Mouse (Mus musculus) bone marrow macrophage, adult 2 months (primary cell): ENCODE data around the gene Camkk1. TPM values are rescaled to one million over a fixed set of nuclear protein-coding genes. Genes with fewer than 3 reads are reported as not detected.
A peak's percentile ranks its signal among the peaks of the same experiment; 100 is the strongest.

ENCODE experiments used
- H3K27ac ChIP-seq: 2 replicates; pipeline ENCODE4 v1.5.1; 2012; ENCODE audit warnings: low read depth, low read length; ENCODE audit not compliant: insufficient read depth
- H3K4me1 ChIP-seq: 2 replicates; pipeline ENCODE4 v1.6.1; 2012; ENCODE audit warnings: low read length; ENCODE audit not compliant: control insufficient read depth, insufficient read depth
- H3K4me3 ChIP-seq: 2 replicates; pipeline ENCODE4 v1.5.1; 2012; ENCODE audit warnings: mild to moderate bottlenecking, low read length, moderate library complexity; ENCODE audit not compliant: insufficient read depth
- CTCF ChIP-seq: IDR thresholded peaks from 2 replicates; pipeline ENCODE4 v1.5.1; 2012; ENCODE audit warnings: low read depth, mild to moderate bottlenecking, low read length, moderate library complexity
- POLR2A ChIP-seq: IDR thresholded peaks from 2 replicates; pipeline ENCODE4 v1.6.1; 2012; ENCODE audit warnings: mild to moderate bottlenecking, low read depth, low read length, borderline replicate concordance
- polyA plus RNA-seq: library from polyadenylated mRNA; stranded (reverse); fragments of >200 nt; gene quantifications from 2 replicates; pipeline ENCODE4 v1.2.4, GENCODE M21; 2012; ENCODE audit not compliant: missing spikeins, insufficient read depth, insufficient read length

Camkk1 gene
- polyA plus RNA-seq, 1 experiment = not detected

DNA sequence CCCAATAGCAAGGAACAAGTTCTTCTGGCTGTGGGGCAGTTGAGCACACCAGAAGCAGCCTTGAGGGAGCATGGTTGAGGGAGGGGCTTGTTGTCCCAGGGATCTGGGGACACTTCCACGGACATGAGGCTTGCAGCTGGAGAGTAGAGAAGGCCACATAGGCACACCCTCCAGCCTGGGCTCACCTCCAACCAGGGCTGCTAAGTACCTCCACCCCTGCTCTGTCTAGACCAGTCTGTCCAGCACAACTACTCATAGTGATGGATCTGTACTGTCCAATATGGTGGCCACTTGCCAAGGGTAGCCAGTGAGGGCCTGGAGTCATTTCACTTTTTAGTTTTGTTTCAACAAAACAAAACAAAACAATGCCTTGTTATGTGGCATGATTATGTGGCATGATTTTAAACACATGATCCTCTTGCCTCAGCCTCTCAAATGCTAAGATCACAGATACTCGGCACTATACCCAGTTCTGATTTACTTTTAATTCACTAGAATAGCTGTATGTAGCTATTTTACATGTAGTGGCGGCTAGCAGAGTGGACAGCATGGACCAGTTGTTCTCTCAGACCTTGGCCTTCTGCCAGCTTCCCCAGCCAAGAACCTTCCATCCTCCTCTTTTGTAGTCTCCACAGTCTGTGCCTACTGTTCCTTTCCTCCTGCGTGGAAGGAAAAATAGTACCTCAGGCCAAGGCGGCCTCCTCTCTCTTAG lies 3.3 kb upstream of the Camkk1 start:
- TF ChIP-seq POLR2A = no peak
- TF ChIP-seq CTCF = no peak
- Histone ChIP-seq H3K4me1 (no peaks in the 10 kb centered on the region), H3K27ac (no peak overlapping the region), H3K4me3 (no peak overlapping the region)

DNA sequence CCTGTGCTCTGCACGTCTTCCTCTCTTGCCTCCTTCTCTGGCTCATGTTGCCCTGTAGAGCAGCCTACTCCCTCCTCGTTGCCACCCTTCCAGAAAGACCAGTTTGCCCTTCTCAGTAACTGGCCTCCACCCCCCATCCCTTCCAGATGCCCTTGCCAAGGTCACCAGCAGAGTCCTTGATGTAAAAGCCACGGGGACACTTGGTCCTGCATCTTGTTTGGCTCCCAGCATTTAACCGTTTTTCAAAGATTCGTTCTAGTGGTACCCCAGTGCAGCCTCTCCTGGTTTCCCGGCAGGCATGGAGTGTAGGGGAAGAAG lies 2.7 kb upstream of the Camkk1 start:
- no peak overlapping the region for H3K27ac ChIP-seq
- H3K4me1 ChIP-seq = no peaks in the 10 kb centered on the region
- TF ChIP-seq CTCF = no peak
- no peak for TF ChIP-seq POLR2A
- H3K4me3 ChIP-seq = no peak overlapping the region

DNA sequence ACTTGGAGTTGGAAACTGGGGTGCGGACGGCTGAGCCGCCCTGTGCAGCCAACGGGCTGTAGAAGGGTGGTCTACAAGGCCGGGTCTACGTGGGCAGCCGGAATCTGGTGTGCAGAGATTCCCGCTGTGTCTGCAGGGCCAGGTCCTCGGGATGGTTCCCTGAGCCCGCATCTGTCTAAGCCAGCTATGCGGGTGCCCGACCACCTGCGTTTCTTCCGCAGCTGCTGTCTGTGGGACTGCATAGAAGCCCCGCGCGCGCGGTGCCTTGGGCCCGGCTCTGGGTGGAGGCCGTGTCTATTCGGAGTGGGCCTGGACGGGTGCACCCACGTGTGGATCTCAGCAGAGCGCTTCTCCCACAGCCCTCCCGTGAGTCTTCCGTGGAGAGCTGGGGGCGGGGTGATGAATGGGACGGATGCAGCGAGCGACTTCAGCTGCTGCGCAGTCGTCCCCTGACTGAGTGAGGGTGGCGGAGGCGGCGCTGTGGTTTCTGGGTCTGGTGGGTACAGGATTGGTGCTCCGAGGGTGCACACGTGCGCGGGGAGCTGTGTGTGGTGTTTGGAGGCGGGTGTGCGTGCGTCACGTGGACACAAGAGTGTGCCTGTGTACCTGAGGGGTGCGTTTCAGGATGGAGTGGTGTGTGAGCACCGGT lies 463 bp downstream of the Camkk1 start:
- H3K27ac ChIP-seq = no peak overlapping the region
- peak overlapping the region; percentile 34 for H3K4me3 ChIP-seq
- peaks cover 5% of the 10 kb centered on the region for H3K4me1 ChIP-seq
- TF ChIP-seq CTCF (no peak), POLR2A (no peak)

DNA sequence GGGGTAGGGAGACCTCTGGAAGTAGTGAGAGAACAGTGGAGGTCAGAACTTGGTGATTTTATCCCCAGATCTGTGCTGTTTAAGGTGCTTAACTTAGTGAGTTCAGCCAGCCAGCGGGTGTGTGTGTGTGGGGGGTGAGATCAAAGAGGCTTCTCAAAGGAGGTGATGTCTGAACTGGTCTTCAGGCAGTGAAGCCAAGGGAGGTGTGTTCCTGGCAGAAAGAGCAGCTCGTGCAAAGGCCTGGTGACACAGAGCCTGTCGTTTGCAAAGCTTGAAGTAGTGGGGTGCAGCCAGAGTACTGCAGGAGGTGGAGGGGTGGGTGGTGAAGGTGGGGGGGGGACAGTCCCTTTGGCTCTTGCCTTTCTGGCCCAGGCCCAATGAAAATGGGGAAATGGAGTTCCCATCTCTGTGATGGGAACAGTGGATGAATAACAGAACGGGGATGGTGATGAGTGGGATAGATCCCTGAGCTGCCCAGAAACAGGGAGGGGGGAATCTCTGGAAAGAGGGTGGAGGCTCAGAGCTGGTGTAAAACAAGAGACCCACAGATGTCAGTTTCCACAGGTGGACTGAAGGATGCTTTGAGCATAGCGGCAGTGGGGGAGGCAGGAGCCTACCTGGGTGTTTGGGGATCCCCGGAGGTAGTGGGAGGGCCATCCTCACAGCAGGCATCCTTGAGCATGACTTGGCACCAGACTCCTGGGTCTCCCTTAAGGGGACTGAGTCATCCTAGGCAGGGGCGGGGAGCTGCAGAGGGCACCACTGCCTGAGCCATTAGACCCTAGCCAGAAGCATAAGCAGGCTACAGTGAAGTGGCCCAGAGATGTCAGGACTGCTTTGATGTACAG lies 2.4 kb downstream of the Camkk1 start:
- Histone ChIP-seq H3K27ac (no peak overlapping the region), H3K4me1 (peaks cover 12% of the 10 kb centered on the region), H3K4me3 (no peak overlapping the region)
- TF ChIP-seq POLR2A (no peak), CTCF (no peak)

DNA sequence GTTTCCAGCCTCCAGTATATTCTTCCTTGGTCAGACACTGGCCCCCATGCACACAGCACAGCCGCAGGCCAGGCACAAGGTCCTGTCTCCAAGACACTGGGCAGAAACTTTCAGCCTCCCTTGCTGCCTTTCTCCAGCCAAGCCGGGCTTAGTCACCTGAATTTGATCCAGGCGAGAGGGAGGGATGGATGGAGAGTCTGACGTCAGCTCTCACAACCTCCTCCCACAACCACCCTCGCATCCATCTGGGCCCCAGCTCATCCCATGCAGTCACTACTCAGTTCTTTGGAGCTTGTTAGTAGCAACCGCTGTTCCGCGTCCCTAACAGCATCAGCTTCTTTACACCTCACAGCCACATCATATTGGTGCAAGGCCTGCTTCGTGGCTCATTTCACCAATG lies 4.3 kb downstream of the Camkk1 start:
- H3K4me1 ChIP-seq = peaks cover 12% of the 10 kb centered on the region
- no peak overlapping the region for H3K27ac ChIP-seq
- no peak for TF ChIP-seq POLR2A
- no peak for TF ChIP-seq CTCF

DNA sequence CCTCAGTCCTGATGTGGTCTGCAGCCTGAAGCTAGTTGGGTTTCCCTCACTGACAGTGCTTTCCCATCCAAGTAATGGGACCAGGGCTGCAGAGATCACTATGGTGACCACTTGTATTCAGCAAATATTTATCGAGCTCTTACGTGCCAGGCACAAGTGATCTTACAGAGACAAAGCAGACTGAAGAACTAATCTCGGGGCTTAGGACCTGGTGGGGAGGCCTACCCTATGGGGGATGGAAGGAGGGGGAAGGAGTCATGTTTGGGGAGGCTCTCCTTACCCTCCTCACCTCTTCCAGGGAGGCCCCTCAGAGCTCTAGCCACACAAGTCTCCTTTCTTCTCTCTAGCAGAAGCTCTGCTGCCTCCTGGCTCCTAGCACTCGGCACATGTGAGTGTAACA lies 5.0 kb downstream of the Camkk1 start:
- TF ChIP-seq POLR2A (no peak), CTCF (no peak)
- Histone ChIP-seq H3K4me1 (peaks cover 12% of the 10 kb centered on the region), H3K4me3 (no peak overlapping the region), H3K27ac (no peak overlapping the region)

More for the DNA sequence above, 4.3 kb downstream of the Camkk1 start:
- H3K4me3 ChIP-seq = no peak overlapping the region

DNA sequence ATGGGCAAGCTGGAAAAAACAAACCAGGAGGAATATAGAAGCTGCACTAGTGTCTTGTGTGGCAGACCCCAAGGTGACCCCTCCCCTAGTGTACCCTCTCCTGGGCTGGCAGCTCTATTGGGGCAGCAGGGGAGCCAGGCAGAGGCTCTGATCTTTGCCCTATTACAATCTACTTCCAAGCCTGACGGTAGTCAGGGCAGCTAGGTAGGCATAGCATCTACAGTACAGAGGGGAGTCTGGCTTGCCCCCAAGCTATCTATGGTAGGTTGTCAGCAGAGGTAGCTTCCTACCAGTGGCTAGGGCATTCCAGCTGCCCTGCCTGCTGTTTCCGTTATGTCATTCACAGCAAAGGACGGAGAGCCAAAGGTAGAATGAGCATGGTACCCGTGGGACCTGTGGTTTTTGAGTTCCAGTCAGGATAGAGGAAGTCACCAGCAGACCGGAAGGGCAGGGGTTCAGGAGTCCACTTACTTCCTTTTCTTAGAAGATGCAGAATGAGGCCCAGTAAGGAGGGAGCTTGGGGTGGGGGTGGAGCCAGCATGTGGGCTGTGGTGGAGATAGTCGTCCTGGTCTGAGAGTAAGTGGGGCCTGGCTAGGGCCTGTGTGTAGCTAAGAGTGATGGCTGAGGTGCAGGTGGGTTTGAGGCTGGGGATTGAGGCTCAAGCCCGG lies 5.6 kb downstream of the Camkk1 start:
- no peak overlapping the region for H3K4me3 ChIP-seq
- TF ChIP-seq CTCF (no peak), POLR2A (no peak)
- H3K27ac ChIP-seq = no peak overlapping the region
- peaks cover 12% of the 10 kb centered on the region for H3K4me1 ChIP-seq

DNA sequence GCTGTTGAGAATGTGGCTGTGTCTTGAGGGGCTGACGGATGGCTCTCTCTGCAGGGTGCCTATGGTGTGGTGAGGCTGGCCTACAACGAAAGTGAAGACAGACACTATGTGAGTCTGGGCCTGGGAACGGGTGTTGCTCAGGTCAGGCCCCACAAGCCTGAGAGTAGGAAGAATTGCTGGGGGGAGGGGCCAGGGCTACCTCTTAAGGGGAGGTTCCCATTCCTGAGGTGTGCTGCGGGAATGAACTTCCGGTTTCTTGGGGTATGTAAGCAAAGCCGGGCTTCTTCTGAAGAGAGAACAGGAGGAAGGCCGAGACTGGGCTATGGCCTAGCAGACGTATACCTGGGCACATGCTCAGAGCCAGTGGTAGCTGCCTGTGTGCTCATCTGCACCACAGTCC lies 8.2 kb downstream of the Camkk1 start:
- Histone ChIP-seq H3K4me1 (peaks cover 12% of the 10 kb centered on the region), H3K4me3 (no peak overlapping the region), H3K27ac (no peak overlapping the region)
- TF ChIP-seq CTCF = no peak
- no peak for TF ChIP-seq POLR2A

DNA sequence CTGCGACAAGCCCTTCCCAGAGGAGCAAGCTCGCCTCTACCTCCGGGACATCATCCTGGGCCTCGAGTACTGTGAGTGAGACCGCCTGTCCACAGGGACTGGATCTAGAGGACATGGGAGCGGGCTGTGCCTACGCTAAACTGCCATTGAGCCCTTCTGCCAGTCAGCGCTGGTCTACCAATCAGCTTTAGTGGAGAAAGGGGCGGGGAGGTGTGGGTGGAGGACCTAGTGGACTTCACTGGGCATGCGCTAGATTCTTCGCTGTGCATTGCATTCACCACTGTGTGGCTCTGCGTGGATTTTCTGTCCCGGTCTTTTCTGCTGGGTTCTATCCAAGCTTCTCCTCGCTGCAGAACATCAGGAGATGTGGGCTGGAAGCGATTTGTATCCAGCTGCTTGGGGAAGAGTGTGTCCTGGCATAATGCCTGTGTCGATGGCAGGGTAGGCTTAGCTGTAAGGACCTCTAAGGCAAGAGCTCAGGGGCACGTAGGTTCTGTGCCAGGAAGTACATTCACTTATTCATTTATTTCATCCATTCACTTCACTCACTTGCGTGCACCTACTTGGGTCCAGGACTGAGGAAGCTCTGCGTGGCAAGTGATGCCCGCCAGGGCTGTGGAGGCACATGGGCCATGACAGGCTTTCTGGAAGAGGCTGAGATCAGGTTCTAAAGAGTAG lies 12.2 kb downstream of the Camkk1 start:
- TF ChIP-seq CTCF (no peak), POLR2A (no peak)
- Histone ChIP-seq H3K27ac (no peak overlapping the region), H3K4me3 (peak overlapping the region; percentile 38), H3K4me1 (no peaks in the 10 kb centered on the region)

DNA sequence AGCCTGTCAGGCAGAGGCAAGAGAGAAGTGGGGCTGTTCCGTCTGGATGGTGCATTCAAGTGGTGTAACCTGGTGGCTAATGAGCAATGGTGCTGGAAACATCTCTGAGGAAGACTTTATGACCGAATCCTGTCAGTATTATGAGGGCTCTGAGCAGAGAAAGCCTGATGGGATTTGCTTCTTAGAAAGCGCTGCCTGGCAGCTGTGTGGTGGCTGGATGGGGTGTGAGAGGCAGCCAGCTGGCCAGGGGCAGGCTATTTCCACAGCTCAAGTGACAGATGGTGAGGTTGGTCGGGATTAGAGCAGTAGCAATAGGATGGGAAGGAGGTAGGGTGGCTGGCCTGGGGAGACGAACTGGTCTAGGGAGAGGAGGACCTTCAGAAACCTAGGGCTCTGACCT lies 12.7 kb downstream of the Camkk1 start:
- Histone ChIP-seq H3K27ac (no peak overlapping the region), H3K4me1 (no peaks in the 10 kb centered on the region), H3K4me3 (no peak overlapping the region)
- no peak for TF ChIP-seq CTCF
- TF ChIP-seq POLR2A = no peak
